Mouse (Mus musculus): ENCODE data around the gene Cdc37.

- no peak for TF ChIP-seq USF1 (IDR thresholded peaks at IDR 0.05; ENCODE audit: low read depth)
- no peak for TF ChIP-seq CTCF (IDR thresholded peaks at IDR 0.05; ENCODE audit: control insufficient read depth, insufficient read depth, insufficient read length)
- no peak for TF ChIP-seq MAX (IDR thresholded peaks at IDR 0.05)
- no peak for TF ChIP-seq CEBPB (IDR thresholded peaks at IDR 0.05; ENCODE audit: low read depth)
- no peak for TF ChIP-seq MYOD1 (IDR thresholded peaks at IDR 0.05; ENCODE audit: control insufficient read depth, insufficient read length, low read depth)
- no peak for TF ChIP-seq FOSL1 (IDR thresholded peaks at IDR 0.05; ENCODE audit: insufficient read depth, low read length, poor library complexity, severe bottlenecking)
- no peak for TF ChIP-seq MYOG (IDR thresholded peaks at IDR 0.05; ENCODE audit: control insufficient read depth, extremely low read depth, insufficient read length)
These were observed 36.0 kb downstream of the Cdc37 start for GRCm38 (mm10) chr9:21113751-21114150.
